Mouse (Mus musculus): ENCODE measurements at regions not wholly inside any gene's neighbourhood (a gene's known extent, or its start where the extent isn't known, plus 50 kb on each side); places are given as distances from the start of the nearest gene placed in this dataset.
A peak's percentile ranks its signal among the peaks of the same experiment; 100 is the strongest.

DNA sequence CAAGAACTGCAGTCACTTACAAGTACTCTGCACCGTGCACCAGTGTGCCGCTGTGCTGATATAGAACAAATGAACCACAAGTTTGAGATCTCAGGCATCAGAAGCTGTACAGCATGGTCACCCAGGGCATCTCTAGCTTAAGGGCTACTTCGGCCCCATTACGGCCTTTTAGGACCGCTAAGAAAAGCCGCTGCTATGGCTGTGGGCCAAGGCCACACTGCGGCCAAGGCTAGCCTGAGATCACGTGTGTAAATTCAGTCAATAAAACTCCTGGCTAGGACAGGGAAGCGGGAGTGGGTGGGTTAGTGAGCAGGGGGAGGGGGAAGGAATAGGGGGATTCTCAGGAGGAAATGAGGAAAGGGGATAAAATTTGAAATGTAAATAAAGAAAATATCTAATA lies 50.9 kb upstream of the Atp12a start:
- DNase-seq, result no peak

DNA sequence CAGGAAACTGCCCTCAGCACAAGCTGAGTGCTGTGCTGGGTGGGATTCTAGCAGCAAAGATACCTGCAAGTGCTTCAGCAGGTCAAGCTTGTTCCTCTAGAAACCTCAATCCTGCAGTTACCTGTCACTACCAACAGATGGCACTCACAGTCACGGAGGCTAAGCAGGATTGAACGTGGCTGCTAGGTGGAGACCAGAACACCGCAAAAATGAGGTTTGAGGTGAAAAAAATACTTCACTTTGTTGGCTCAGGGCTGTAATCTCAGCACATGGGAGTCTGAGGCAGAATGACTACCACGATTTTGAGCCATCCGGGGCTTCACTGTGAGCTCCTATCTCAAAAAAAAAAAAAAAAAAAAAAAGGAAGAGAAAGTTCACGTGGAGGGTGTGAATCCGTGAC lies 50.4 kb upstream of the Atp12a start:
- DNase-seq, result peak; percentile 26
